Mouse (Mus musculus) hindbrain, embryonic 14.5 days (tissue): ENCODE measurements around the gene Parva. TPM values are rescaled to one million over a fixed set of nuclear protein-coding genes. Genes with fewer than 3 reads are reported as not detected.

ENCODE experiments used
- ATAC-seq: fragments of 200-750 bp; cut with Nextera tagmentation; 2 replicates; pipeline ENCODE4 v1.8.0; 2017; ENCODE audit warnings: moderate number of reproducible peaks, mild to moderate bottlenecking, moderate TSS enrichment, moderate library complexity; ENCODE audit not compliant: low FRiP score
- DNase-seq: peaks from one replicate; pipeline ENCODE4 v3.0.0-alpha.2; 2015; ENCODE audit warnings: low spot score
- H3K27ac ChIP-seq: fragments of 300-500 bp; sonication (generic); 2 replicates; pipeline ENCODE4 v1.5.1; 2014; ENCODE audit warnings: mild to moderate bottlenecking, moderate library complexity
- H3K27me3 ChIP-seq: fragments of 300-500 bp; sonication (generic); 2 replicates; pipeline ENCODE4 v1.6.1; 2014; ENCODE audit warnings: mild to moderate bottlenecking, low read length, mixed read lengths; ENCODE audit not compliant: control insufficient read depth, insufficient read depth
- H3K36me3 ChIP-seq: fragments of 300-500 bp; sonication (generic); replicated peaks from 2 replicates; pipeline ENCODE4 v1.6.1; 2014; ENCODE audit not compliant: control insufficient read depth, insufficient read depth
- H3K4me1 ChIP-seq: fragments of 300-500 bp; sonication (generic); replicated peaks from 2 replicates; pipeline ENCODE4 v1.6.1; 2014; ENCODE audit warnings: antibody characterized with exemption, low read length, mixed read lengths; ENCODE audit not compliant: control insufficient read depth, insufficient read depth
- H3K4me2 ChIP-seq: fragments of 300-500 bp; sonication (generic); replicated peaks from 2 replicates; pipeline ENCODE4 v1.6.1; 2014; ENCODE audit warnings: mild to moderate bottlenecking, moderate library complexity
- H3K4me3 ChIP-seq: fragments of 300-500 bp; sonication (generic); replicated peaks from 2 replicates; pipeline ENCODE4 v1.5.1; 2014; ENCODE audit warnings: mild to moderate bottlenecking, low read length
- H3K9ac ChIP-seq: fragments of 300-500 bp; sonication (generic); 2 replicates; pipeline ENCODE4 v1.6.1; 2014
- H3K9me3 ChIP-seq: fragments of 300-500 bp; sonication (generic); 2 replicates; pipeline ENCODE4 v1.6.1; 2016; ENCODE audit warnings: low read length; ENCODE audit not compliant: control insufficient read depth
- WGBS: fragments of 180-500 bp; shearing (Covaris S2); extraction: QIAGEN DNeasy Blood & Tissue Kit; methylation state at CpG from one replicate; pipeline ENCODE4 v1.1.7; 2014; 5-methylcytosine and 5-hydroxymethylcytosine counted together
- polyA plus RNA-seq: library from polyadenylated mRNA; unstranded; fragments of >200 nt; fragmentation: Nextera tagmentation; extraction: Ambion mirVana; gene quantifications from 2 replicates; pipeline ENCODE4 v1.2.1, GENCODE M21; 2014

Parva gene
- polyA plus RNA-seq, 1 experiment from 2014 or later = 28.1 TPM

GRCm38 (mm10) chr7:112498591-112499301 is 71.4 kb downstream of the Parva start:
- 0 out of 2 replicates have a peak, but pooled peaks have one; percentile 17 for ATAC-seq
- 64% methylated on average over 9 of the region's 9 CpGs for WGBS

GRCm38 (mm10) chr7:112499453-112500133 is 72.3 kb downstream of the Parva start:
- H3K9me3 ChIP-seq = no peaks in the 10 kb centered on the region
- H3K27me3 ChIP-seq = no peaks in the 10 kb centered on the region
- no peak for DNase-seq
- no peak overlapping the region for H3K27ac ChIP-seq
- 46% methylated on average over 10 of the region's 10 CpGs for WGBS
- no peaks in the 10 kb centered on the region for H3K36me3 ChIP-seq
- H3K4me2 ChIP-seq = no peak overlapping the region
- H3K9ac ChIP-seq = no peak overlapping the region
- H3K4me3 ChIP-seq = no peak overlapping the region
- H3K4me1 ChIP-seq = peaks cover 31% of the 10 kb centered on the region
- ATAC-seq = no peak

More at GRCm38 (mm10) chr7:112498591-112499301, 71.4 kb downstream of the Parva start:
- Histone ChIP-seq H3K36me3 (no peaks in the 10 kb centered on the region), H3K27me3 (no peaks in the 10 kb centered on the region), H3K4me2 (no peak overlapping the region), H3K4me3 (no peak overlapping the region), H3K9ac (no peak overlapping the region), H3K4me1 (peaks cover 35% of the 10 kb centered on the region), H3K27ac (no peak overlapping the region), H3K9me3 (no peaks in the 10 kb centered on the region)
- DNase-seq = no peak

- H3K4me2 ChIP-seq = no peak overlapping the region
- H3K36me3 ChIP-seq = no peaks in the 10 kb centered on the region
- H3K27ac ChIP-seq = no peak overlapping the region
- peaks cover 31% of the 10 kb centered on the region for H3K4me1 ChIP-seq
- WGBS = 22% methylated on average over 7 of the region's 7 CpGs
- H3K9ac ChIP-seq = no peak overlapping the region
- H3K27me3 ChIP-seq = no peaks in the 10 kb centered on the region
- no peaks in the 10 kb centered on the region for H3K9me3 ChIP-seq
- H3K4me3 ChIP-seq = no peak overlapping the region
- ATAC-seq = no peak
- DNase-seq = no peak
Measured at GRCm38 (mm10) chr7:112500134-112500490, 72.8 kb downstream of the Parva start.

- DNase-seq (peak; percentile 69), ATAC-seq (0 out of 2 replicates have a peak, but pooled peaks have one; percentile 52)
- H3K4me1 ChIP-seq = peaks cover 31% of the 10 kb centered on the region
- WGBS = 21% methylated on average over 17 of the region's 18 CpGs
- peak overlapping the region; percentile 16 for H3K4me2 ChIP-seq
- H3K9me3 ChIP-seq = no peaks in the 10 kb centered on the region
- no peak overlapping the region for H3K27ac ChIP-seq
- H3K4me3 ChIP-seq = no peak overlapping the region
- H3K9ac ChIP-seq = no peak overlapping the region
- H3K36me3 ChIP-seq = no peaks in the 10 kb centered on the region
- H3K27me3 ChIP-seq = no peaks in the 10 kb centered on the region
Measured at GRCm38 (mm10) chr7:112502050-112502809, 74.9 kb downstream of the Parva start.

GRCm38 (mm10) chr7:112502845-112503244 is 75.5 kb downstream of the Parva start:
- Histone ChIP-seq H3K27me3 (no peaks in the 10 kb centered on the region), H3K9me3 (no peaks in the 10 kb centered on the region), H3K9ac (no peak overlapping the region), H3K27ac (no peak overlapping the region), H3K4me3 (no peak overlapping the region), H3K4me2 (peak overlapping the region; percentile 16; the same call in 1 of the 2 replicates), H3K4me1 (peaks cover 31% of the 10 kb centered on the region), H3K36me3 (no peaks in the 10 kb centered on the region)
- ATAC-seq (no peak), DNase-seq (no peak)
- 33% methylated on average over 5 of the region's 5 CpGs for WGBS

- no peak overlapping the region for H3K9ac ChIP-seq
- 73% methylated on average over 6 of the region's 6 CpGs for WGBS
- H3K27ac ChIP-seq = no peak overlapping the region
- no peaks in the 10 kb centered on the region for H3K36me3 ChIP-seq
- H3K9me3 ChIP-seq = no peaks in the 10 kb centered on the region
- no peak overlapping the region for H3K4me3 ChIP-seq
- ATAC-seq (no peak), DNase-seq (no peak)
- no peaks in the 10 kb centered on the region for H3K27me3 ChIP-seq
- H3K4me1 ChIP-seq = peaks cover 31% of the 10 kb centered on the region
- no peak overlapping the region for H3K4me2 ChIP-seq
Measured at GRCm38 (mm10) chr7:112503448-112503847, 76.1 kb downstream of the Parva start.

GRCm38 (mm10) chr7:112503917-112504316 is 76.6 kb downstream of the Parva start:
- no peak for DNase-seq
- no peak overlapping the region for H3K27ac ChIP-seq
- H3K4me2 ChIP-seq = no peak overlapping the region
- no peaks in the 10 kb centered on the region for H3K9me3 ChIP-seq
- 87% methylated on average over 3 of the region's 3 CpGs for whole genome bisulfite sequencing
- no peaks in the 10 kb centered on the region for H3K27me3 ChIP-seq
- H3K4me1 ChIP-seq = peaks cover 31% of the 10 kb centered on the region
- ATAC-seq = no peak
- no peak overlapping the region for H3K4me3 ChIP-seq
- H3K36me3 ChIP-seq = no peaks in the 10 kb centered on the region
- H3K9ac ChIP-seq = no peak overlapping the region

- WGBS = 85% methylated on average over 8 of the region's 8 CpGs
- no peak for ATAC-seq
- no peaks in the 10 kb centered on the region for H3K36me3 ChIP-seq
Measured at GRCm38 (mm10) chr7:112509107-112509506, 81.8 kb downstream of the Parva start.

More at GRCm38 (mm10) chr7:112509107-112509506, 81.8 kb downstream of the Parva start:
- Histone ChIP-seq H3K9ac (no peak overlapping the region), H3K4me3 (no peak overlapping the region), H3K27ac (no peak overlapping the region), H3K27me3 (no peaks in the 10 kb centered on the region), H3K4me2 (no peak overlapping the region), H3K9me3 (no peaks in the 10 kb centered on the region), H3K4me1 (no peaks in the 10 kb centered on the region)
- DNase-seq = no peak
